Mouse (Mus musculus): Measurements from ENCODE around the gene Mcm10.

Mcm10 gene

GRCm38 (mm10) chr2:5012491-5013324 is at the start of gene Mcm10:
TSS of gene Mcm10 (minus strand) at chr2:5012791.
- peak; percentile 89 to 91 for DNase-seq (ENCODE audit: low spot score in 2 of 2)

GRCm38 (mm10) chr2:5061133-5061708 is 48.6 kb upstream of the Mcm10 start:
- no peak for DNase-seq (ENCODE audit: low spot score in 2 of 2)

- DNase-seq (ENCODE audit: low spot score in 2 of 2) = no peak
Observed at GRCm38 (mm10) chr2:5059997-5060396, 47.4 kb upstream of the Mcm10 start.

DNA sequence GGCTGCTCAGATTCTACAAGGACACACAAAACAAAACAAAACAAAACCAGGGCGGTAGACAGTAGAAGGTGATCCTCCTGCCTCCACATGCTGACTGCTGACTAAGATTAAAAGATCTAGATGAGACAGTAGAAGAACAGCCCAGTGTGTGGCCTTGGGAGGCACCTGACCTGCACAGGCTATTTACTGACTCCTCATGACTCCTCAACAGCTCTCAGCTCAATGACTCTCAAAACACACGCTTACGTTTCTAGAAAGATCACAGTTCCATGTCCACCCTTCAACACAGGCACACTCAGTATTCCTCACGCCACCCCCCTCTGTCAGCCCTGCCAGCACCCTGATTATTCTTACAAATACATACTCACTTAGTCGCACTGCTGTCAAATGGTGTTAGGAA is 45.8 kb upstream of the Mcm10 start:
- DNase-seq (ENCODE audit: low spot score in 2 of 2) = no peak

DNA sequence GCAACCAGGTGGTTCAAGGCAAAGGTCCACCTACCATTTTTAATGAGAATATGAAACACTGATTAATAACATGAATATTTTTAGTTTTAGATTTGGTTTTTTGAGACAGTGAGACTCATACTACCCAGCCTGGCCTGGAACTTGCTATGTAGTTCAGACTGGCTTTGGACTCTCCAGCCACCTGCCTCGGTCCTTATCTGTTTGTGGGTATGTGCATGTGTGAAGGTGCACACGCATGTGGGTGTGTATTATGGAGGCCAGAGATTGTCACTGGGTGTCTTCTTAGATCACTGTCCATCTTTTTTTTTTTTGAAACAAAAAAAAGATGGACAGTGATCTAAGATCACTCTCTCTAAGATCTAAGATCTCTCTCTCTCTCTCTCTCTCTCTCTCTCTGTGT is 38.0 kb upstream of the Mcm10 start:
- no peak for DNase-seq (ENCODE audit: low spot score in 2 of 2)

GRCm38 (mm10) chr2:5047016-5047415 is 34.4 kb upstream of the Mcm10 start:
- DNase-seq (ENCODE audit: low spot score in 2 of 2) = no peak

DNA sequence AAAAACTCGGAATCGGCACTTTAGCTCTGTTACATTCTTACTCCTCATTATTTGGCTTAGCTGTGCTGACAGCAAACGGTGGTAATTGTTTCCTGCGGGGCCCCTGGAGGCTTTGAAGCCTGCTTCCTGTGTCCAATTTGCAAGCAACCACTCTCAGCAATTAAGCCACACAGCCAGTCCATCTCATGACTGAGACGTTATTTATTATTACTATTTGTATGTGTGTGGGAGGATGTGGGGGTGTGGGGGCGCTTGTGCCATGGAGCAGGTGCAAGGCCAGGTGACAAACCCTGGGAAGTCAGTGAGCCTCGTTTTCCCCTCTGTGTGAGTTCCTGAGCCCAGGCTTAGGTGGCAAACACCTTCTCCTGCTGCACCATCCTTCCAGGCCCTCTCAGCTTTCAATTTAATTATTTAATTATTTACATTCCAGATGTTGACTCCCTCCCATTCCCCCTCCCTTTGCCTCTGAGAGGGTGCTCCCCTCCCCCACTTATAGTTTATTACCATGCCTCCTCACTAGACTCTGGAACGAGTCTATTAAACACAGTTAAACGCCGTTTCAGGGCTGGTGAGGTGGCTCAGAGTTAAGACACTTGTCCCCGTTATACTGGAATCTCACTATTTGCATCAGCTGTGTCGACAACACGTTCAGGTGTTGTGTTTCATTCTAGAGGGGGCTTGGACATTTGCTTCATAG is 32.8 kb upstream of the Mcm10 start:
- no peak for DNase-seq (ENCODE audit: low spot score in 2 of 2)

- no peak for DNase-seq (ENCODE audit: low spot score in 2 of 2)
Observed at GRCm38 (mm10) chr2:5044321-5044720, 31.7 kb upstream of the Mcm10 start.

DNA sequence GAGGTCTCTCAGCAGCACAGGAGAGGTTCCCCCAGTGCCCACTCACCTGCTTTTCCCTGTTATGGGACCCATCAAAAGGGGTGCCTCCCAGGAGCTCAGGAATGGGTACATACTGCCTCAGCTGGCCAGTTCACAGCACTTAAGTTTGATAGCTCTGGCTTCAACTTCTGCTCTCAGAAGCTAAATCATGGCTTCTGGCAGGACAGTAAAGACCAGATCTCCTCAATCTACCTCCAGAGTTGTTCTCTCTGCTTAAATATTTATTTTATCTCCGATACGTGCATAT is 30.8 kb upstream of the Mcm10 start:
- no peak for DNase-seq (ENCODE audit: low spot score in 2 of 2)

DNA sequence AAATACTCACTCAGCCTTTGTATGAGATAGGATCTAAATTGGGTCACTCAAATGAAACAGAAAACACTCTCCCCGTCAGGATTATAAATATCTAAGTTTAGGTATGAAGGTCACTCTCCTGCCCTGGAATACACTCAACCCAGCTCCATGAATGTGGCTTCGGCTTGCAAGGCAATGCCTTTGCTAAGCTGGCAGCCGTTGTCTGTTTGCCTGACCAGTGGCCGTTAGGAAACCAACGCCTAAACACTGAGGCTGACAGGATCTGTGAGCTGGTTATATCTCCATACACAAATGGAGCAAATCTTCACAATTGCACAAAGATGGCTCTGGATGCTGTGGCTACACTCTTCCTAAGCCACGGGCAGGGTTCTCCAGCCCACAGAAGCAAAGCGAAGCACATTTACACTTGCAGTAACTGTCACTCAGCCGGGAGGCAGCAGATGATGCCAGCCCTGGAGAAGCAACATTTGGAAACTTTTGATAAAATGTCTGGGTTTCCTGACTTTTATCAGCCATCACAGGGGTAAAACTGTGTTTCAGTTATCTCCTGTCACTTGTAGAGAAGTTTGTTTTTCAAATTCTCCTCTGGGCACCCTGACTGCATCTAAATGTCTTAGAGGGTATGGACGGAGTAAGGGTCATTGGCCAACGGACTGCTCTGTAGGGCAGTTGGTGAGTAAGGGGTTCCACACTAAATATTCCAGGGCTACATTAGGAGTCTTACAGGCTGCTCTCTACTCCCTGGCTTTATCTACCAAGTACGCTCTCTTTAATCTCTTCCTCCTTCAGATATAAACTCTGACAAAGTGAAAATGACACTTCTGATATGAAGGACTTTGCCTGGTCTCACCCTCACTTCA is 30.3 kb upstream of the Mcm10 start:
- no peak for DNase-seq (ENCODE audit: low spot score in 2 of 2)

DNA sequence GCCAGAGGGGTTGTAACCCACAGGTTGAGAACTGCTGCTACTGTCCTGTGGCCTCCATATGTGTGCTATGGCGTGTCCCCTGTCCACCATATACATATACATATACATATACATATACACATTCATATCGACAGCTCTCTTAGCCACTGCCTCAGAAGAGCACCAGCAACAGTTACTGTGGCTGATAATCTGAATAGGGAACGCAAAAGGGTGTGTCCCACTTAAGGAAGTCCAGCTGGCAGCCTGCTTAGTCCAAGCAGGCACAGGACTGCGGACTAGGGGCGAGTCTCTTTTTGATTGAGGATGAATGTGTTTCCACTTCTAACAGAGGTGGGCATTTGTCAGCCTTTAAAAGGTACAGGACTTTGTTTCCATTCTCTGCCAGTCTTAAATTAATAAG is 29.3 kb upstream of the Mcm10 start:
- DNase-seq (ENCODE audit: low spot score in 2 of 2) = no peak

DNA sequence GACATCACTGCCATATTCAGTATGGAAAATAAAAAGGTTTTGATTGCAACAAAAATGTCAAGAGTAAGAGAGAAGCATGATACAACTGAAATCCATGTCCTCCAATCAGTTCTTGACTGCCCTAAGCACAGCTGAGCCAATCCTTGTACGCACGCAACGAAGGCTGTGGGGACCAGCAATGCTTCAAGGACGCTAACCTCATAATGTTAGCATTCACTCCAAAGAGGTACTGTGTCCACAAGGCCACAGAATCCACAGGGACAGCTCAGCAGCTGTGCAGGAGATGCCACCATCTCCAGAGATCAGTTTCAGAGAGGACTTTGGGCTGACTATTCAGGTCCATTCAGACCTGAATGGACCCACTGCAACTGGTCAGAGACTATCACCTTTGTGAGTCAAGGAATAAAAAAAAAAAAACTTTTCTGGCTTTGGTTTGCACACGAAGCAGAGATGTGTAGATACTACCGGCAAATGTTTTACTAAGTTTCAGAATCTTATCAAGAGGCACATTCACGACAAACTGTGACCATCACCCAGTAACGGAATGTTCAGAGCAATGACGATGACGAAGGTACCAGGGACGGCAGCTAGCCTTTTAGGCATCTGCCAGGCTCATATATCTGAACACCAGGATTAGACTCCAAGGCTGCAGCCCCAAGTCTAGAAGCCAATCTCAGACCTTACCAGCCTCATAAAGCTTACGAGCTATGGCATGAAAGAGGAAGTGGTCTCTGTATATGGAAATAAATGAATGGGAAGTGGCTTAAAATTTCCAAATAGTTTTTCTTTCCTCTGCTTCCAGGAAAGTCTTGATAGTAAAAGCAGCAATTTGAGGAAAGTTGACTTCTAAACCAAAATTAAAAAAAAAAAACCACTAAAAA is 27.9 kb upstream of the Mcm10 start:
- DNase-seq (ENCODE audit: low spot score in 2 of 2) = no peak

GRCm38 (mm10) chr2:5039350-5040170 is 27.0 kb upstream of the Mcm10 start:
- DNase-seq (ENCODE audit: low spot score in 2 of 2) = peak in 1 of 2 experiments; percentile 48

DNA sequence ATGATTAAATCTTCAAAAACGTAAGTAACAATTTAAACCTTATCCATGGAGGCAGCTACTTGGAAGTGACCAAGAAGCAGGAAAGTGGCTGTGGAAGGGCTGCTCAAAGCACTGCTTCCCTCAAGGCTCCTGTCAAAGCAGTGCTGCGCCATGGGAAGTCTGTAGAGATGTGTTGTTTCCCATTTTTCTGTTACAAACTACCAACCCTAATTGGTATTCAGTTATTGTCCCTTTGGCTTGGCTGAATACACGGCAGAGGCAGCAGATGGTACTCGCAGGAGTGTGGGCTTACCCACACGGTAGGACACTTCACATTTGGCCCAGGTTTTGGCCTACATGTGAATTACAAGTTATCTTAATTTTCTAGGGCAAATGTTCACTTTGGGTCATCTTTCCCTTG is 25.7 kb upstream of the Mcm10 start:
- DNase-seq (ENCODE audit: low spot score in 2 of 2) = no peak

- no peak for DNase-seq (ENCODE audit: low spot score in 2 of 2)
Observed at GRCm38 (mm10) chr2:5037390-5037789, 24.8 kb upstream of the Mcm10 start.

DNA sequence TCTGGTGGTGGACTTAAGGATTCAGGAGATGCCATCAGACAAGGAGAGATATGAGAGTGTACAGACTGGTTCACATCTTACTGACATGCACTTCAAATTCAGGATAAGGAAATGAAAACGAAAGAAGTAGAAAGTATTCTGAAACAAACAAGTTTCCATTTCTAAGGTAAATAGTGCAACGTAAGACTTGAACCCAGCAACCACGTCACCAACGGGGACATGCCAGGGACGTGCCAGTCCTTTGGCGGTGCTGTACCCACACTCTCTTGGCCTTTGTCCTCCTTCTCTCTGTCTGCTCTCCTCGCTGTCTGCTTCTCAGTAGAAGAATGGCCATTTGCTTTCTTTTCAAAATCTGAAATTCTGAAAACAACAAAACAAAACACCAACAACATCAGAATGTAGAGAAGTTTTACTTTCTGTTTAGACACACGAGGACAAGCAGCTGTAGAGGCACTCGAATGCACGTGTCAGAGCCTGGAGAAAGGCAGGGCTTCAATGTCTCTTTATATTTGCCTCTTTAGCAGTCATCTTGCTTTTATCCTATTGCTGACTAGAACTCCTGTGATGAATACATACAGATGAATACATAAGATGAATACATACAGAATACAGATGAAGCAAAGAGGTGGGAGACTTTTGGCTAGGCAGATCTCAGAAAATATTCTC is 24.0 kb upstream of the Mcm10 start:
- DNase-seq (ENCODE audit: low spot score in 2 of 2) = no peak

DNA sequence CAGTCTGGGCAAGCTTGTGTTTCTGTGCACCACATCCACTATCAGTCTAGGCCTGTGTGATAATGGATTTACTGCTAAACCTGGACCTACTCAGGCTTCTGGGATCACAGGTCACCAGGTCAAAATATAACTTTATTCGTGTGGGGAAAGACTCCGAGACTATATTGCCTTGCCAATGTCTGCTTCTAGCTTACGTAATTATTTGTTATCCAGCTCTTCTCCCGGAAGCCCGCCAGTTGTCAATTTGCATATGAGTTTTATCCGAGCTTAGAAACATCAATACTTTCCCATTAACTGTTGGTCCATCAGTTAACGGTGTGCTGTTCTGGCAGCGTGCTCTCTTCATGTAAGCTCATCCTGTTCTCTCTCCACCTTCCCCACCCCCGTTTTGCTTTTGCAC is 22.6 kb upstream of the Mcm10 start:
- no peak for DNase-seq (ENCODE audit: low spot score in 2 of 2)

- DNase-seq (ENCODE audit: low spot score in 2 of 2) = no peak
Observed at GRCm38 (mm10) chr2:5034801-5035200, 22.2 kb upstream of the Mcm10 start.

DNA sequence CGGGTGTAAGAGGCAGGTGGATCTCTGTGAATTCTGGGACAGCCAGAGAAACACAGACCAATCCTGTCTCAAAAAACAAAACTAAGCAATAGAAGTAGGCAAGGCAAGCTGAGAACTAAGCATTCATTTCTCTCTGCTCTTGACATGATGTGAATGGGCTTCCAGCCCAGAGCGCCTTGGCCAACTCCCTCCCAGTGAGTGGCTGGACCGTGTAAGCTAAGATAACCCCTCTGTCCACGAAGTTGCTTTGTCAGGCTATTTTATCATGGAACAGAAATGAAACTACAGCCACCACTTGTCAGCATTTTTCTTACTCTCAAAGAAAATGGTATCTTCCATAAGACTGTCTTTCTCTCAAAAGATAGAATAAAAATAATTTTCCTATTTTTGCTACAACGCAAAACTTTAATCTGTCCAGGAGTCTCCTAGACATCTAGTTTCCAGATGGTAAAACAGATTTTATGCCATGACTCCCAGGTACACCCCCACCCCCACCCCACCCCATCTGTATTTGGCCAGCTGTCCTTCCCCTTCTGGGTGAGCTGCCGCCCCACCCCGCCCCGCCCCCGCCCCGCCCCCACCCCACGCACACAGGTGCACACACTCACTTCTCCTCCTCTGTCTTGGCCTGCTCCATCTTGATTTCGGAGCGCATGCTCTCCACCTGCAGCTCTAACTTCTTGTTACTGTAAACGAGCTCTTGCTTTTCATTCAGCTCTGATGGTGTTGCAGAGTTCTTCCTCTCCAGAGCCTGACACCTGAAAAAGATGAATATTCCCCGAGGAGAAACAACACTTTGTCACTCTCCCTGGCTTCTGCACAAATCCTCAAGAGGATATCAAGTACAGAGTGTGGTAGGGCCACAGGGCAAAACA is 21.2 kb upstream of the Mcm10 start:
- no peak for DNase-seq (ENCODE audit: low spot score in 2 of 2)

Data from right cerebral cortex, adult 2 months (tissue).